Mouse (Mus musculus) midbrain, embryonic 13.5 days (tissue): Measurements from ENCODE around the gene 9930111J21Rik2. TPM values are rescaled to one million over a fixed set of nuclear protein-coding genes. Genes with fewer than 3 reads are reported as not detected.
"Not testable (repeated sequence)": the region's sequence is repeated elsewhere in the genome, so short reads cannot be mapped to it uniquely, and the experiment has no call there.

ENCODE experiments used
- ATAC-seq: fragments of 200-750 bp; cut with Nextera tagmentation; 2 replicates; pipeline ENCODE4 v1.8.0; 2017; ENCODE audit warnings: mild to moderate bottlenecking, moderate TSS enrichment, moderate library complexity
- H3K27ac ChIP-seq: fragments of 300-500 bp; sonication (generic); 2 replicates; pipeline ENCODE4 v1.5.1; 2015; ENCODE audit warnings: inconsistent platforms, mild to moderate bottlenecking, moderate library complexity
- H3K27me3 ChIP-seq: fragments of 300-500 bp; sonication (generic); 2 replicates; pipeline ENCODE4 v1.6.1; 2015; ENCODE audit warnings: mild to moderate bottlenecking, inconsistent platforms
- H3K36me3 ChIP-seq: fragments of 300-500 bp; sonication (generic); 2 replicates; pipeline ENCODE4 v1.6.1; 2015; ENCODE audit warnings: mild to moderate bottlenecking, inconsistent platforms
- H3K4me1 ChIP-seq: fragments of 300-500 bp; sonication (generic); replicated peaks from 2 replicates; pipeline ENCODE4 v1.6.1; 2015; ENCODE audit warnings: inconsistent platforms
- H3K4me2 ChIP-seq: fragments of 300-500 bp; sonication (generic); replicated peaks from 2 replicates; pipeline ENCODE4 v1.6.1; 2015; ENCODE audit warnings: moderate library complexity, mild to moderate bottlenecking, inconsistent platforms
- H3K4me3 ChIP-seq: fragments of 300-500 bp; sonication (generic); replicated peaks from 2 replicates; pipeline ENCODE4 v1.5.1; 2015; ENCODE audit warnings: mild to moderate bottlenecking, inconsistent platforms
- H3K9ac ChIP-seq: fragments of 300-500 bp; sonication (generic); replicated peaks from 2 replicates; pipeline ENCODE4 v1.6.1; 2015; ENCODE audit warnings: mild to moderate bottlenecking, inconsistent platforms
- H3K9me3 ChIP-seq: fragments of 300-500 bp; sonication (generic); 2 replicates; pipeline ENCODE4 v1.6.1; 2016; ENCODE audit warnings: mild to moderate bottlenecking, inconsistent platforms
- WGBS: fragments of 180-500 bp; shearing (Covaris S2); methylation state at CpG from one replicate; pipeline ENCODE4 v1.1.7; 2015; 5-methylcytosine and 5-hydroxymethylcytosine counted together
- polyA plus RNA-seq: library from polyadenylated mRNA; unstranded; fragments of >200 nt; fragmentation: Nextera tagmentation; extraction: Ambion mirVana; gene quantifications from 2 replicates; pipeline ENCODE4 v1.2.1, GENCODE M21; 2015

Gene 9930111J21Rik2
- polyA plus RNA-seq, 1 experiment from 2014 or later = 0.30 TPM

DNA sequence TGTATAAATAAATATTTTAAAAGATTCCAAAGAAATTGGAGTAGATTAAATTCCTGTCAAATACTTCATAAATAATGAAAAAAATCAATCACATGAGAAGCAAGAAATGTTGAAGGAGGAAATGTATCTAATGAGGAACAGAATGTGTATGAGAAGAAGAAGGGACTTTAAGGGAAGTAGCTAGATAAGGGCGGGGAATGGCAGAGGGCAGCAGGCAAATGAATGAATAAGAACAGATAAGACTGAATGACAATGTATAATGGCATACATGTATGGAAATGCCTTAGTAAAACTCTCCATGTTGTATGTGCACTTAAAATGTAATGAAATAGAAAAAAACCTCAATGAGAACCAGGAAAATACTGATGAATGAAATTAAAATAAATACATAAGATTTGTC is 17.3 kb upstream of the 9930111J21Rik2 start:
- ATAC-seq = no peak
- no peak overlapping the region for H3K4me3 ChIP-seq
- no peaks in the 10 kb centered on the region for H3K36me3 ChIP-seq
- WGBS = 87% methylated on average over 1 of the region's 1 CpGs
- H3K27me3 ChIP-seq = no peaks in the 10 kb centered on the region
- H3K27ac ChIP-seq = no peak overlapping the region
- H3K9ac ChIP-seq = no peak overlapping the region
- no peaks in the 10 kb centered on the region for H3K4me1 ChIP-seq
- H3K9me3 ChIP-seq = no peaks in the 10 kb centered on the region
- no peak overlapping the region for H3K4me2 ChIP-seq

GRCm38 (mm10) chr11:49063713-49064469 is 12.8 kb upstream of the 9930111J21Rik2 start, which contains the start of gene Tgtp2:
Gene Tgtp2, minus strand, starts transcription at chr11:49064206.
- not testable (repeated sequence) for H3K4me2 ChIP-seq, H3K27me3 ChIP-seq, H3K9ac ChIP-seq, H3K36me3 ChIP-seq, H3K4me3 ChIP-seq, H3K9me3 ChIP-seq, H3K27ac ChIP-seq, H3K4me1 ChIP-seq, ATAC-seq
- 84% methylated on average over 5 of the region's 5 CpGs for WGBS

DNA sequence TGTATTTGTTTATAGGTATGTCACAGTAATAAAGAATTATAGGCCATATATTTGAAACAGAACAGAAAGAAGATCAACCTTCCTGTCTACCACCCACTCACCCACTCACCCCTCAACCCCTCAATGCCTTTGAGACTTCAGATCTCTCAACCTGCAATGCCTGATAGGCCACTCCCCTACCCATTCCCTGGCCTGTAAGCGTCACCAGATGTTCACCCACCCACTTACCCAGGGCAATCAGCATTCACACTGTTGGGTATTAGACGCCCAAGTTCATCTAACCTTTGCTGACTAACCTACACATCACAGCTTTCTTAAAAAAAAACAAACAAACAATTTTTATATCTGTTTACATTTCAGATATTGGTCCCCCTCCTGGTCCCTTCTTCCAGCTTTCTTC is 10.8 kb upstream of the 9930111J21Rik2 start:
- not testable (repeated sequence) for H3K4me2 ChIP-seq, H3K27ac ChIP-seq, H3K27me3 ChIP-seq, H3K4me1 ChIP-seq, H3K36me3 ChIP-seq, H3K4me3 ChIP-seq, ATAC-seq, H3K9ac ChIP-seq, H3K9me3 ChIP-seq
- 90% methylated on average over 2 of the region's 2 CpGs for WGBS

DNA sequence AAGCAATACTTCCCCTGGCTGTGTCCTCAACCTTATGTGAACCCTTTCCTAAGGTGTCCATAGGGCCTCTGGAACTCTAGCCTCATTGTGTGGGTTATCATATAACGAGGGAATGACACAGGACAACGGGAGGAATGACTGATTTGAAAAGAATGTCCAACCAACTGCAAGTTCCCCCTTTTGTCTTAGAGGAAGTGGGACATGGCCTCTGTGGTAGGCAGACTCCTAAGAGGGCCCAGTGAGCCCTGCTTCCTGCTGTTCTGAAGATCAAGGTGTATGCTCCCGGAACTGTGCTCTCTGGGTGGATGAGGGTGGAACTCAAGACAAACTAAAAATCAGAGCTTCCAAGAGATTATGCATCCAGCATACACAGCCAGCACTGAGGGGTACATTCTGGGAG is 9.0 kb upstream of the 9930111J21Rik2 start:
- not testable (repeated sequence) for ATAC-seq, H3K27me3 ChIP-seq, H3K4me1 ChIP-seq, H3K9me3 ChIP-seq, H3K36me3 ChIP-seq, H3K9ac ChIP-seq, H3K27ac ChIP-seq, H3K4me3 ChIP-seq, H3K4me2 ChIP-seq
- 82% methylated on average over 2 of the region's 3 CpGs for WGBS

DNA sequence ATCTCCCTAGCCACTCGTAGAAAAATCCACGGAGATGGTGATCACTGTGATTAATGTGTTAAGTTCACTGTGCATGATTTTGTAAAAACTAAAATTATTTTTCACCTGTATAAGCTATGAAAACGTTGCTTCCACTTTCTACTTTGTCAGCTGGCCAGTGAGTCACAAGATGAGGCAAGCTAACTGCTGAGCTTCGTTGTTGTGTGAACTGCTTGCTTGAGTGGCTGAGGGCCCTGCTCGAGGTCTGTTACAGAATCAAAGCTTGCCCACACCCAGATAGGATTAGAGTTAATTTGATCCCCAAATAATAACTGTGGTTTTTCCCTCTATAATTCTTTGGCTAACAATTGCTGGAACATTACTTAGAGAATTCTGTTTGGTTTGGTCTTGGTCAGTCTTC is 852 bp upstream of the 9930111J21Rik2 start:
- no CpG with 5 or more reads among the region's 5 CpGs for WGBS
- not testable (repeated sequence) for H3K9ac ChIP-seq, ATAC-seq, H3K27ac ChIP-seq, H3K36me3 ChIP-seq, H3K27me3 ChIP-seq, H3K9me3 ChIP-seq, H3K4me2 ChIP-seq, H3K4me1 ChIP-seq, H3K4me3 ChIP-seq

GRCm38 (mm10) chr11:49050064-49050463 is 978 bp downstream of the 9930111J21Rik2 start:
- not testable (repeated sequence) for H3K9me3 ChIP-seq, H3K36me3 ChIP-seq, ATAC-seq, H3K4me3 ChIP-seq, H3K27ac ChIP-seq, H3K4me2 ChIP-seq, H3K4me1 ChIP-seq, H3K27me3 ChIP-seq, H3K9ac ChIP-seq

DNA sequence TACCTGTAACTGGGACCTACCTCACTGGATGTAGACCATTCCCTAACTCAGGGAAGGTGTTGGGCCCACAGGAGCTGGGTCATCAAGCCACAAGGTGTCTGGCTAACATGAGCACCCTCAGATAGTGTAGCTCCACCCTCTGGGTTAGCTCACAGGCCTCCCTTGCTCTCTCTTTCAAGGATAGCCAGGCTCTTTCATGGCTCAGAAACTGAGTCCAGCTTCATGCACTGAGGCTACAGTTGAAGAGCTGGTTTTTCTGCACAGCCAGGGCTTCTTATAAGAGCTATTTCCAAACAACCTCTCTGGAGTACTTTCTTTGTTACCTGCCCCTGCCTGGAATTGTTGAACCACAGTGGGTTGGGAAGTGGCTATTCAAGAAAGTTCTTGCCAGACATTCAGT is 39.0 kb downstream of the 9930111J21Rik2 start:
- H3K9ac ChIP-seq, H3K27ac ChIP-seq, H3K4me1 ChIP-seq, H3K4me3 ChIP-seq, H3K36me3 ChIP-seq, H3K9me3 ChIP-seq, H3K4me2 ChIP-seq, H3K27me3 ChIP-seq, ATAC-seq: not testable (repeated sequence)

DNA sequence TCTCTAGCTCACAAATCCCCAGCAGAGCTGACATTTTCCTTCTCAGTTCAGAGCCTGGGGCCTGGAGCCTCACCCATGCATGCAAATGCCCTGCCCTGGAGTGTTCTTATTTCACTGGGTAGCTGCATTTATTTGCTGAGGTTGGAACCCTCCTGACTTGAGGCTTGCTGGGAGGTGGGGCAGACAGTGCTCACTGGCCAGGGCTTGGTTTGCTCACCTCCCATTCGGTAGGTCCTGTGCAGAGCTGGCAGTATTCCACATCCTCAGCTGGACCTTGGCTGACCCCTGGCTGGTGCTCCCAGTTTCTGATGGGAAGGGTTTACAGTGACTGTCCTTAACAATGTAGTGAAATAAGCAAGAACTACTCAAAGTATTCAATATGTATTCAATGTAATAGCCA is 44.3 kb downstream of the 9930111J21Rik2 start:
- H3K4me1 ChIP-seq, H3K36me3 ChIP-seq, H3K4me3 ChIP-seq, H3K4me2 ChIP-seq, H3K9ac ChIP-seq, H3K27me3 ChIP-seq, H3K9me3 ChIP-seq, ATAC-seq, H3K27ac ChIP-seq: not testable (repeated sequence)
- 60% methylated on average over 1 of the region's 1 CpGs for WGBS

DNA sequence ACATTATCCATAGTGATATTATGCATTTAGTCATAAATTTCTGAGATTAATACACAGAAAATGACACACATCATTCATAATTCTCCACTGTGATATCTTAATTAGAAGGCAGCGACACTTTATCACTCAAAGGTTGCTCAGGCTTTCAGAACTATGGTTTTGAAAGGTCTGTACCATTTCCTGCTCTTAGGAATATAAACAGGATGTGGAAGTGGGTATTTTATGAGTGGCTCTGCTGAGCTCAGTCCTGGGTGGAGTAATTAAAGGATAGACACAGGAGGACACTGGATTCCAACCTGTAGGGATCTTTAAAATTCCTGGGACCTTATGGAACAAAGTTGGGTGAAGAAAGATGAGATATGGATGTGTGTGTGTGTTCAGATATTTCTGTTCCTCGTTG is 44.7 kb downstream of the 9930111J21Rik2 start:
- not testable (repeated sequence) for H3K27ac ChIP-seq, H3K4me3 ChIP-seq, H3K4me1 ChIP-seq, H3K9ac ChIP-seq, H3K27me3 ChIP-seq, H3K4me2 ChIP-seq, H3K9me3 ChIP-seq, H3K36me3 ChIP-seq, ATAC-seq
- 67% methylated on average over 2 of the region's 2 CpGs for WGBS

- H3K4me1 ChIP-seq, H3K4me2 ChIP-seq, H3K27ac ChIP-seq, H3K4me3 ChIP-seq, H3K36me3 ChIP-seq, H3K9me3 ChIP-seq, H3K9ac ChIP-seq, ATAC-seq, H3K27me3 ChIP-seq: not testable (repeated sequence)
- WGBS = 94% methylated on average over 1 of the region's 1 CpGs
These were observed 50.6 kb downstream of the 9930111J21Rik2 start for GRCm38 (mm10) chr11:49000411-49000810.

DNA sequence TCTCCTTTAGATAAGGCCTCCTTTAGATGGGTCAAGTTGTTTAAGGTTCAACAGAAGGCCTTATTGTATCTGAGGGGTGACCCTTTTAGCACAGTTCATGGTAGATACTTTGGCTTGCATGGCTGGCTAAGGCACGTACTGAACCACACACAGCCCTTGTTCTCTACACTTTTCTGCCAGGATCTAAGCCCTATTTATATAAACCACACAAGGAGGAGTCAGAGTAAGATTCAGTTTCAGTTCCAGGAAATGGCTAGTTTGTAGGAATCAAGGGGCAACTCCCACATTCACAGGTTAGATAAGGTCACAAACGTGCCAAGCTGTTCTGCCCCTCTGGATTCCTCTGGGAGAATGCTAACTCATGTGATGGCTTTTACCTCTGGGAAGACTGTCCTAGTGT is 57.0 kb downstream of the 9930111J21Rik2 start, which contains the start of gene Tgtp1:
Gene Tgtp1, minus strand, starts transcription at position 155 of the 400 bp plus-strand sequence.
- H3K9ac ChIP-seq, ATAC-seq, H3K27me3 ChIP-seq, H3K4me1 ChIP-seq, H3K4me3 ChIP-seq, H3K36me3 ChIP-seq, H3K4me2 ChIP-seq, H3K27ac ChIP-seq, H3K9me3 ChIP-seq: not testable (repeated sequence)
- WGBS = 67% methylated on average over 2 of the region's 2 CpGs

GRCm38 (mm10) chr11:48993296-48993695 is 57.7 kb downstream of the 9930111J21Rik2 start:
- not testable (repeated sequence) for H3K9me3 ChIP-seq, H3K36me3 ChIP-seq, ATAC-seq, H3K4me3 ChIP-seq, H3K4me2 ChIP-seq, H3K9ac ChIP-seq, H3K27me3 ChIP-seq, H3K4me1 ChIP-seq, H3K27ac ChIP-seq
- WGBS = 79% methylated on average over 10 of the region's 10 CpGs
